Mouse (Mus musculus) heart, postnatal 0 days (tissue): Measurements from ENCODE around the gene Limch1. TPM values are rescaled to one million over a fixed set of nuclear protein-coding genes. Genes with fewer than 3 reads are reported as not detected.

Experiments
- ATAC-seq: fragments of 200-750 bp; cut with Nextera tagmentation; 2 replicates; pipeline ENCODE4 v1.8.0; 2017; ENCODE audit warnings: low read depth, moderate number of reproducible peaks, moderate library complexity; ENCODE audit not compliant: insufficient read depth
- DNase-seq: peaks from one replicate; pipeline ENCODE4 v3.0.0-alpha.2; 2016; ENCODE audit warnings: low spot score
- H3K27ac ChIP-seq: fragments of 300-500 bp; sonication (generic); 2 replicates; pipeline ENCODE4 v1.5.1; 2014; ENCODE audit warnings: low read depth, mild to moderate bottlenecking
- H3K27me3 ChIP-seq: fragments of 300-500 bp; sonication (generic); 2 replicates; pipeline ENCODE4 v1.6.1; 2014; ENCODE audit warnings: low read length, mixed read lengths; ENCODE audit not compliant: control insufficient read depth, insufficient read depth
- H3K36me3 ChIP-seq: fragments of 300-500 bp; sonication (generic); replicated peaks from 2 replicates; pipeline ENCODE4 v1.6.1; 2014; ENCODE audit warnings: low read length, mixed read lengths; ENCODE audit not compliant: control insufficient read depth, insufficient read depth
- H3K4me1 ChIP-seq: fragments of 300-500 bp; sonication (generic); 2 replicates; pipeline ENCODE4 v1.6.1; 2014; ENCODE audit warnings: antibody characterized with exemption; ENCODE audit not compliant: control insufficient read depth, insufficient read depth
- H3K4me2 ChIP-seq: fragments of 300-500 bp; sonication (generic); 2 replicates; pipeline ENCODE4 v1.6.1; 2014; ENCODE audit warnings: low read depth, mild to moderate bottlenecking, low read length, moderate library complexity
- H3K4me3 ChIP-seq: fragments of 300-500 bp; sonication (generic); 2 replicates; pipeline ENCODE4 v1.5.1; 2014; ENCODE audit warnings: low read depth, low read length
- H3K9ac ChIP-seq: fragments of 300-500 bp; sonication (generic); replicated peaks from 2 replicates; pipeline ENCODE4 v1.6.1; 2014; ENCODE audit warnings: low read depth, low read length, mixed read lengths
- H3K9me3 ChIP-seq: fragments of 300-500 bp; sonication (generic); replicated peaks from 2 replicates; pipeline ENCODE4 v1.6.1; 2016; ENCODE audit warnings: low read length; ENCODE audit not compliant: control insufficient read depth
- CTCF ChIP-seq: IDR thresholded peaks from 2 replicates; pipeline ENCODE4 v1.5.1; 2016; ENCODE audit warnings: antibody characterized with exemption, control low read depth, low read depth
- EP300 ChIP-seq: IDR thresholded peaks from 2 replicates; pipeline ENCODE4 v1.6.1; 2016; ENCODE audit warnings: antibody characterized with exemption, low read depth
- WGBS: fragments of 180-500 bp; shearing (Covaris S2); extraction: QIAGEN DNeasy Blood & Tissue Kit; methylation state at CpG from one replicate; pipeline ENCODE4 v1.1.7; 2014; 5-methylcytosine and 5-hydroxymethylcytosine counted together
- polyA plus RNA-seq: library from polyadenylated mRNA; unstranded; fragments of >200 nt; fragmentation: Nextera tagmentation; extraction: Ambion mirVana; gene quantifications from 2 replicates; pipeline ENCODE4 v1.2.1, GENCODE M21; 2015
- total RNA-seq: library from RNA; depleted of rRNA; stranded (reverse); fragments of >200 nt; gene quantifications from 2 replicates; pipeline ENCODE4 v1.2.3, GENCODE M21; 2014; ENCODE audit warnings: low replicate concordance

The Limch1 gene
- total and polyA plus RNA-seq, 2 experiments from 2014 or later: 21.1 to 30.0 TPM

GRCm38 (mm10) chr5:66849148-66849547 lies 103.5 kb downstream of the Limch1 start:
- H3K9me3 ChIP-seq: no peaks in the 10 kb centered on the region
- H3K4me3 ChIP-seq: no peak overlapping the region
- no peak overlapping the region for H3K27ac ChIP-seq
- no peak for ATAC-seq
- H3K9ac ChIP-seq: no peak overlapping the region
- no peak overlapping the region for H3K4me2 ChIP-seq
- no peaks in the 10 kb centered on the region for H3K27me3 ChIP-seq
- no peaks in the 10 kb centered on the region for H3K4me1 ChIP-seq
- DNase-seq: no peak
- no peak for TF ChIP-seq CTCF
- no peak for TF ChIP-seq EP300
- 60% methylated on average over 4 of the region's 4 CpGs for WGBS
- no peaks in the 10 kb centered on the region for H3K36me3 ChIP-seq

GRCm38 (mm10) chr5:66850721-66851251 lies 105.2 kb downstream of the Limch1 start:
- 56% methylated on average over 11 of the region's 11 CpGs for WGBS
- no peak for TF ChIP-seq CTCF
- TF ChIP-seq EP300: no peak
- Histone ChIP-seq H3K36me3 (no peaks in the 10 kb centered on the region), H3K27me3 (no peaks in the 10 kb centered on the region), H3K9me3 (no peaks in the 10 kb centered on the region), H3K27ac (no peak overlapping the region), H3K9ac (no peak overlapping the region), H3K4me3 (no peak overlapping the region), H3K4me2 (no peak overlapping the region), H3K4me1 (no peaks in the 10 kb centered on the region)
- ATAC-seq (no peak), DNase-seq (no peak)

- no peak for TF ChIP-seq EP300
- 78% methylated on average over 5 of the region's 5 CpGs for WGBS
- ATAC-seq (no peak), DNase-seq (no peak)
- no peak overlapping the region for H3K27ac ChIP-seq
- no peak overlapping the region for H3K9ac ChIP-seq
- no peak overlapping the region for H3K4me2 ChIP-seq
- no peaks in the 10 kb centered on the region for H3K4me1 ChIP-seq
- no peaks in the 10 kb centered on the region for H3K9me3 ChIP-seq
- H3K36me3 ChIP-seq: no peaks in the 10 kb centered on the region
- H3K27me3 ChIP-seq: no peaks in the 10 kb centered on the region
- no peak overlapping the region for H3K4me3 ChIP-seq
Observed at GRCm38 (mm10) chr5:66851708-66852107, 106.1 kb downstream of the Limch1 start.

GRCm38 (mm10) chr5:66854263-66854662 lies 108.6 kb downstream of the Limch1 start:
- Histone ChIP-seq H3K4me3 (no peak overlapping the region), H3K36me3 (no peaks in the 10 kb centered on the region), H3K27me3 (no peaks in the 10 kb centered on the region), H3K9ac (no peak overlapping the region), H3K9me3 (no peaks in the 10 kb centered on the region), H3K4me2 (no peak overlapping the region), H3K4me1 (peaks cover 9% of the 10 kb centered on the region; the same call in 1 of the 2 replicates), H3K27ac (no peak overlapping the region)
- TF ChIP-seq EP300 (no peak), CTCF (no peak)
- DNase-seq (no peak), ATAC-seq (no peak)
- 88% methylated on average over 5 of the region's 5 CpGs for WGBS

- Histone ChIP-seq H3K27ac (no peak overlapping the region), H3K27me3 (no peaks in the 10 kb centered on the region), H3K4me1 (peaks cover 9% of the 10 kb centered on the region; the same call in 1 of the 2 replicates), H3K4me2 (no peak overlapping the region), H3K9ac (no peak overlapping the region), H3K9me3 (no peaks in the 10 kb centered on the region), H3K36me3 (no peaks in the 10 kb centered on the region), H3K4me3 (no peak overlapping the region)
- 60% methylated on average over 11 of the region's 11 CpGs for WGBS
- DNase-seq (no peak), ATAC-seq (no peak)
- no peak for TF ChIP-seq EP300
- no peak for TF ChIP-seq CTCF
Observed at GRCm38 (mm10) chr5:66855358-66856107, 109.9 kb downstream of the Limch1 start.

- Histone ChIP-seq H3K27ac (no peak overlapping the region), H3K27me3 (no peaks in the 10 kb centered on the region), H3K4me3 (no peak overlapping the region), H3K4me1 (peaks cover 23% of the 10 kb centered on the region), H3K36me3 (no peaks in the 10 kb centered on the region), H3K9ac (no peak overlapping the region), H3K4me2 (no peak overlapping the region), H3K9me3 (no peaks in the 10 kb centered on the region)
- DNase-seq: no peak
- TF ChIP-seq CTCF: no peak
- TF ChIP-seq EP300: no peak
- no peak for ATAC-seq
- 89% methylated on average over 3 of the region's 3 CpGs for WGBS
Observed at GRCm38 (mm10) chr5:66859506-66859905, 113.9 kb downstream of the Limch1 start.
